Mouse (Mus musculus) limb, embryonic 14.5 days (tissue): ENCODE measurements around the gene Eva1b. TPM values are rescaled to one million over a fixed set of nuclear protein-coding genes. Genes with fewer than 3 reads are reported as not detected.

Experiments used
- ATAC-seq: fragments of 200-750 bp; cut with Nextera tagmentation; 2 replicates; pipeline ENCODE4 v1.8.0; 2017; ENCODE audit warnings: low read depth, moderate number of reproducible peaks, moderate TSS enrichment; ENCODE audit not compliant: low FRiP score
- DNase-seq: peaks from one replicate; pipeline ENCODE4 v3.0.0-alpha.2; 2015; ENCODE audit warnings: low spot score
- H3K27ac ChIP-seq: fragments of 300-500 bp; sonication (generic); replicated peaks from 2 replicates; pipeline ENCODE4 v1.5.1; 2014; ENCODE audit warnings: low read depth, mild to moderate bottlenecking, low read length, moderate library complexity, mixed read lengths
- H3K27me3 ChIP-seq: fragments of 300-500 bp; sonication (generic); 2 replicates; pipeline ENCODE4 v1.6.1; 2014; ENCODE audit warnings: low read length, mixed read lengths; ENCODE audit not compliant: control insufficient read depth, insufficient read depth
- H3K36me3 ChIP-seq: fragments of 300-500 bp; sonication (generic); 2 replicates; pipeline ENCODE4 v1.6.1; 2014; ENCODE audit warnings: mild to moderate bottlenecking, low read length, moderate library complexity, mixed read lengths; ENCODE audit not compliant: control insufficient read depth, insufficient read depth
- H3K4me1 ChIP-seq: fragments of 300-500 bp; sonication (generic); 2 replicates; pipeline ENCODE4 v1.6.1; 2014; ENCODE audit warnings: antibody characterized with exemption, low read length, mixed read lengths; ENCODE audit not compliant: control insufficient read depth, insufficient read depth
- H3K4me2 ChIP-seq: fragments of 300-500 bp; sonication (generic); replicated peaks from 2 replicates; pipeline ENCODE4 v1.6.1; 2014; ENCODE audit warnings: low read depth, mild to moderate bottlenecking, low read length, moderate library complexity; ENCODE audit not compliant: severe bottlenecking
- H3K4me3 ChIP-seq: fragments of 300-500 bp; sonication (generic); replicated peaks from 2 replicates; pipeline ENCODE4 v1.5.1; 2014; ENCODE audit warnings: low read length
- H3K9ac ChIP-seq: fragments of 300-500 bp; sonication (generic); 2 replicates; pipeline ENCODE4 v1.6.1; 2014; ENCODE audit warnings: mild to moderate bottlenecking, low read depth, low read length, moderate library complexity; ENCODE audit not compliant: severe bottlenecking
- H3K9me3 ChIP-seq: fragments of 300-500 bp; sonication (generic); 2 replicates; pipeline ENCODE4 v1.6.1; 2016; ENCODE audit warnings: low read length; ENCODE audit not compliant: control insufficient read depth
- POLR2A ChIP-seq: fragments of 200-500 bp; IDR thresholded peaks from 2 replicates; pipeline ENCODE4 v1.8.0; 2012; ENCODE audit warnings: inconsistent platforms, mild to moderate bottlenecking, moderate library complexity, borderline replicate concordance; ENCODE audit not compliant: insufficient read depth, insufficient read length; ENCODE audit errors: extremely low read depth
- WGBS: fragments of 180-500 bp; shearing (Covaris S2); extraction: QIAGEN DNeasy Blood & Tissue Kit; methylation state at CpG from one replicate; pipeline ENCODE4 v1.1.7; 2014; 5-methylcytosine and 5-hydroxymethylcytosine counted together
- polyA plus RNA-seq, 2 experiments: library from polyadenylated mRNA; depleted of rRNA in 1 of 2; stranded (reverse) in 1 of 2; unstranded in 1 of 2; fragments of >200 nt; fragmentation: Nextera tagmentation in 1 of 2; extraction: Ambion mirVana in 1 of 2; gene quantifications; 2 replicates each; pipeline versions ENCODE4 v1.2.1 to v1.2.3; 2012 to 2014

Eva1b gene
- polyA plus RNA-seq, 2 experiments = 101 to 120 TPM

DNA sequence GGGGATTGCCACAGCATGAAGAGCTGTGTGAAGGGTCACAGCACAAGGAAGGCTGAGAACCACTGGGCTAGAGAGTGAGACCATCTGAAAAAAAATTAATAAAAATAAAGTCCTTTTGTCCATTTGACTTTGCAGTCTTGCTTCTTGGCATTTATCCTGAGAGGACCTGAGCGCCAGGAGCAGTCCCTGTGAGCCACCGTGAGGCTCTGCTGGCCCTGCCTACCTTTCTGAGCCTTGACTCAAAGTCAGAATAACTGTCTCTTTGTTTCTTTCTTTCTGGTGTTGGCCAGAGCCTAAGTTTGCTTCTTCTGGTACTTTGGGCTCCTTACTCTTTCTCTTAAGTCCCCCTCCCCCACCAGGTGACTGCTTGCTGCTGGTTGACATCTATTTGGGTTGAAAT, 27.0 kb upstream of the Eva1b start:
- WGBS = 84% methylated on average over 2 of the region's 2 CpGs
- Histone ChIP-seq H3K36me3 (peaks cover 36% of the 10 kb centered on the region), H3K4me1 (no peaks in the 10 kb centered on the region), H3K9me3 (0 out of 2 replicates have a peak, but pooled peaks cover 8% of the 10 kb centered on the region), H3K27me3 (no peaks in the 10 kb centered on the region), H3K27ac (no peak overlapping the region), H3K4me3 (no peak overlapping the region), H3K9ac (no peak overlapping the region), H3K4me2 (no peak overlapping the region)
- TF ChIP-seq POLR2A = no peak
- no peak for DNase-seq
- ATAC-seq = no peak

DNA sequence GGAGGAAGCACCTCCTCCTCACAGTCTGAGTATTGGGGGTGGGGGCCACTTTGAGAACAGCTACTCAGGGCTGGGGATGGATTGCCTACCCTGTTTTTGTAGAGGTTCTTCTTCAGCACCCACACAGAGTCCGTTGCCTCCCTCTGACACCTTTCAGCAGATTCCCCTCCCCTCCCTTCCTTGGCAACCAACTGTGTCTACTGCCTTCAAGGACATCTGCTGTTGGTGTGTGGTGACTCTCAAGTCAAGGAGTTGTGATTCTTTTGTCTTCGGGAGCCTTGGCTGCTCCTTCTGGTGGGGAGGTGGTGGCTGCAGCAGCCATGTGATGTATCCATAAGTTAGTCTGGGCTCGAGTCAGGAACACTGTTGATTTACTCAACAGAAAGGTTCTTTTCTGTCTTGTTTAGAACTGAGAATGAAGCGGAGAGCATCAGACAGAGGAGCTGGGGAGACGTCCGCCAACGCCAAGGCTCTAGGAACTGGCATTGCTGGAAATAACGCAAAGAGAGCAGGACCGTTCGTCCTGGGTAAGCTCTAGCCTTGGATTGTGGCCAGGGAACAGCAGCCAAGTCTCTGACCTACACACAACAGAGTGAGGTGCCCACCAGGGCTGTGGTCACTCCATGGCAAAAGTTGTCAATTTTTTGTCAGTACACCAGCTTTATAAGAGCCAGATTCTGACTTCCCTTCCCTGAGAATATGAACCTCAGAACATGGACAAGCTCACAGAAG, 24.1 kb upstream of the Eva1b start:
- H3K4me2 ChIP-seq = no peak overlapping the region
- H3K9me3 ChIP-seq = 0 out of 2 replicates have a peak, but pooled peaks cover 8% of the 10 kb centered on the region
- no peak overlapping the region for H3K27ac ChIP-seq
- no peak for ATAC-seq
- no peak overlapping the region for H3K9ac ChIP-seq
- H3K4me1 ChIP-seq = no peaks in the 10 kb centered on the region
- no peak for DNase-seq
- peaks cover 58% of the 10 kb centered on the region for H3K36me3 ChIP-seq
- H3K27me3 ChIP-seq = no peaks in the 10 kb centered on the region
- 88% methylated on average over 10 of the region's 10 CpGs for WGBS
- TF ChIP-seq POLR2A = no peak
- no peak overlapping the region for H3K4me3 ChIP-seq

DNA sequence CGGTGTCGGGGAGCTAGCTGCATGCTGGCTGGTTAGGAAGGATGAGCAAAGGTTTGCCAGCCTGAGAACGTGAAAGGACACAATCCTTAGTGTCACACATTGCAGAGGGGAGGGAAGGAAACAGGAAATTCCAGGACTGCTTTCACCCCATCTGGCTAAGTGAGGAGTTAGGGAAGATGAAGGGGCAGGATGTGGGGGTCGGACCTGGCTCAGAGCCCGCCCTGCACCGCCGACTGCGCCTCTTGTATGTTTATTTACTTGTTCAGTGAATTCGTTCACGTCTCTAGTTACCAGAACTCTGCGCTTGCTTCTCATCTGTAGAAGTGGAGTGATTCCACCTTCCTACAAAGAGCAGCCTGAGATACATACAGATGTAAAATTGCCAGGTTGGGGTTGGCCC, 17.0 kb upstream of the Eva1b start:
- 55% methylated on average over 11 of the region's 11 CpGs for WGBS
- peak overlapping the region; percentile 63 for H3K27ac ChIP-seq
- 0 out of 2 replicates have a peak overlapping the region, but pooled peaks have one; percentile 4 for H3K9ac ChIP-seq
- peaks cover 49% of the 10 kb centered on the region for H3K36me3 ChIP-seq
- no peak overlapping the region for H3K4me2 ChIP-seq
- no peak overlapping the region for H3K4me3 ChIP-seq
- ATAC-seq (no peak), DNase-seq (no peak)
- no peaks in the 10 kb centered on the region for H3K27me3 ChIP-seq
- no peaks in the 10 kb centered on the region for H3K9me3 ChIP-seq
- no peak for TF ChIP-seq POLR2A
- peaks cover 29% of the 10 kb centered on the region for H3K4me1 ChIP-seq

DNA sequence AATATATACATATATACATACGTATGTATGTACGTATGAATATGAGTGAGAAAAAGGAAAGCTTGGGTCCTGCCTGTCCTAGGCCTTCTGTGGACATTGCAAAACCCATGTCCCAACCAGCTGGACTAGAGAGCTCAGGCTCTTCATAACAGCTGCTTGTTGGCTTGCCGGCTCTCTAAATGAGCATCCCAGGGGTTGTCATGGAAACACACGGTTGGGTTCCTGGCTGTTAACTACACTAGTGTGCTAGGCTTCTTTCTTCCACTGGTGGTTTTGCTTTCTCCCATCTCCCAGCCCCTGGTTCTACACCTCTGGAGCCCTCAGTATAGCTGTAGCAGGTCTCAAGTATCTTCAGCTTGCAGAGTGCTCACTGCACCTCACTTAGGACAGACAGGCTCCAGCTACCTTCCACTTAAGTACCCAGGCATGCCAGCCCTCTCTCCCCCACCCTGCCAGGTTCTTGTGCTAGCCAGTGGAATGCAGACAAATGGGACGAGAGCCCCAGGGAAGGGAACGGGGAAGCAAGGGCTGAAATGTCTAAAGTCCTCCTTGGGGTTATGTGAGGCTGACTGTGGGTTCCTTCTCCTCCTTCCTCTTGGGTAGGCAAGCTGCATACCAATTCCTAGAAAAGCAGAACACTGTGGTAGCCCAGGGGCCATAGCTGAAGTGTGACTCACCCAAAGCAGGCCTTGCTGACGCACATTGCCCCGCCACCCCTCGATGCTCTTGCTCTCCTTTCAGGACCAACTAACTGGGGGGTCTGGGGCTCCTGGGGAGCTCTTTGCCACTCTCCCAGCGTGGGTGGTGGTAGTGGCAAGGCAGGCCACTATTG, 16.0 kb upstream of the Eva1b start:
- H3K27me3 ChIP-seq = no peaks in the 10 kb centered on the region
- DNase-seq (peak; percentile 41), ATAC-seq (peak; percentile 19; the same call in 1 of the 2 replicates)
- peaks cover 29% of the 10 kb centered on the region for H3K4me1 ChIP-seq
- peak overlapping the region; percentile 63; the same call in 1 of the 2 replicates for H3K27ac ChIP-seq
- H3K9ac ChIP-seq = no peak overlapping the region
- no peak overlapping the region for H3K4me3 ChIP-seq
- H3K9me3 ChIP-seq = no peaks in the 10 kb centered on the region
- no peak for TF ChIP-seq POLR2A
- H3K36me3 ChIP-seq = peaks cover 49% of the 10 kb centered on the region
- H3K4me2 ChIP-seq = no peak overlapping the region
- 44% methylated on average over 10 of the region's 10 CpGs for WGBS

DNA sequence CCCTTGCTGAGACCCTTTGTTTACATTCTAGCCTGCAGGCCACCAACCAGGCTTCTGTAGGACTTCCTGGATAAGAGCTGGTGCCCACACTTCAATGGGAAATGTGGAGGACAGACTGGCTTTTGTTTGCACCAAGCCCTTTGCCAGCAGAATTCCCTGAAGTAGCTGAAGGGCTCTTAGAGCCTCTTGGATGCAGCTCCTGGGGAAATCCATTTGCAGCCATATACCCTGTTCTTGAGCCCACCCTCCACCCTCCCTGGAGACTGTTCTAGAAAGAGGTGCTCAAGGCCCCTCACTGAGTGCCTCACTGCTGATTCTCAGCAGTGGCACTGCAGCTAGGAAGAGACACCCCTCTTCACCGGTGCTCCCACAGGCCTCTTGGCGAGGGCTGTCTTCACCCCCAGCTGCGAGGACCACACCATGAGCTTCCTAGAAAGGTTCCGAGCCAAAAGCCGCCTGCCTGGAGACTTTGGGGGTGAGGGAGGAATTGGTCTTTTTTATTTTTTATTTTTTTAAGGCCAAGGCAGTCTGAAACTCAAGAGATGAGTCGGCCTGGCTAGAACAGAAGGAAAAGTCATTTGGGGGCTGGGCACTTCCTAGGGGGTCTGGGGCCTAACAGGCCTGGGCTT, 14.8 kb upstream of the Eva1b start:
- Histone ChIP-seq H3K9ac (no peak overlapping the region), H3K4me2 (no peak overlapping the region), H3K27me3 (no peaks in the 10 kb centered on the region), H3K27ac (peak overlapping the region; percentile 35), H3K4me3 (no peak overlapping the region), H3K9me3 (no peaks in the 10 kb centered on the region), H3K4me1 (peaks cover 29% of the 10 kb centered on the region), H3K36me3 (peaks cover 54% of the 10 kb centered on the region)
- DNase-seq = no peak
- WGBS = 60% methylated on average over 6 of the region's 6 CpGs
- ATAC-seq = no peak
- TF ChIP-seq POLR2A = no peak
